Mouse (Mus musculus) hindbrain, embryonic 10.5 days (tissue): ENCODE results near the gene Ablim1. TPM values are rescaled to one million over a fixed set of nuclear protein-coding genes. Genes with fewer than 3 reads are reported as not detected.

Experiments
- DNase-seq: peaks from one replicate; pipeline ENCODE4 v3.0.0-alpha.2; 2017; ENCODE audit warnings: low spot score
- H3K27ac ChIP-seq: fragments of 300-500 bp; sonication (generic); 2 replicates; pipeline ENCODE4 v1.5.1; 2016; ENCODE audit warnings: mild to moderate bottlenecking, moderate library complexity
- H3K27me3 ChIP-seq: fragments of 300-500 bp; sonication (generic); 2 replicates; pipeline ENCODE4 v1.6.1; 2016; ENCODE audit warnings: mild to moderate bottlenecking; ENCODE audit not compliant: poor library complexity, insufficient read depth, severe bottlenecking
- H3K36me3 ChIP-seq: fragments of 300-500 bp; sonication (generic); 2 replicates; pipeline ENCODE4 v1.6.1; 2016; ENCODE audit warnings: mild to moderate bottlenecking, moderate library complexity
- H3K4me1 ChIP-seq: fragments of 300-500 bp; sonication (generic); replicated peaks from 2 replicates; pipeline ENCODE4 v1.6.1; 2016; ENCODE audit warnings: mild to moderate bottlenecking
- H3K4me3 ChIP-seq: fragments of 300-500 bp; sonication (generic); 2 replicates; pipeline ENCODE4 v1.5.1; 2016; ENCODE audit warnings: mild to moderate bottlenecking, moderate library complexity
- H3K9me3 ChIP-seq: fragments of 300-500 bp; sonication (generic); 2 replicates; pipeline ENCODE4 v1.6.1; 2016; ENCODE audit warnings: mild to moderate bottlenecking, moderate library complexity
- WGBS: fragments of 180-500 bp; shearing (Covaris S2); methylation state at CpG from one replicate; pipeline ENCODE4 v1.1.7; 2016; 5-methylcytosine and 5-hydroxymethylcytosine counted together
- polyA plus RNA-seq: library from polyadenylated mRNA; unstranded; fragments of >200 nt; fragmentation: Nextera tagmentation; extraction: Ambion mirVana; gene quantifications from 2 replicates; pipeline ENCODE4 v1.2.1, GENCODE M21; 2016

Gene Ablim1
- polyA plus RNA-seq, 1 experiment from 2014 or later, result 17.7 TPM

DNA sequence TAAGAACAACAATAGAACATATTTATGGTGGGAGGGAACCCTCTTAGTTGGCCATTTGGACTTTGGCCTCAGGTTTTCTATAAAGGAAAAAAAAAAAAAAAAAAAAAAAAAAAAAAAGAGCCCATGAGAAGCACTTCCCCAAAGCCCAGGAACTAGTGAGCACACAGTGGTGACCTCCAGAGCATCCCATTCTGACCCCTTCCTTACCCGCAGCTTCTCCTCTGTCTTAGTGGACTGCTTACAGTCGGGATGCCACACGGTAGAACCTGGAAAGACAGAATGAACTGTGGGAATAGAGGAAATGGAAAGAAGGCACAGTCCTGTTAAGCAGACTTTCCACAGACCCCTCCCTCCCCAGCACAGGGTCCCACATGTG lies 235.1 kb downstream of the Ablim1 start:
- no peaks in the 10 kb centered on the region for H3K9me3 ChIP-seq
- no peaks in the 10 kb centered on the region for H3K36me3 ChIP-seq
- peaks cover 42% of the 10 kb centered on the region for H3K4me1 ChIP-seq
- H3K27me3 ChIP-seq, result no peaks in the 10 kb centered on the region
- no peak overlapping the region for H3K27ac ChIP-seq
- 92% methylated on average over 3 of the region's 3 CpGs for WGBS
- DNase-seq, result no peak
- no peak overlapping the region for H3K4me3 ChIP-seq

DNA sequence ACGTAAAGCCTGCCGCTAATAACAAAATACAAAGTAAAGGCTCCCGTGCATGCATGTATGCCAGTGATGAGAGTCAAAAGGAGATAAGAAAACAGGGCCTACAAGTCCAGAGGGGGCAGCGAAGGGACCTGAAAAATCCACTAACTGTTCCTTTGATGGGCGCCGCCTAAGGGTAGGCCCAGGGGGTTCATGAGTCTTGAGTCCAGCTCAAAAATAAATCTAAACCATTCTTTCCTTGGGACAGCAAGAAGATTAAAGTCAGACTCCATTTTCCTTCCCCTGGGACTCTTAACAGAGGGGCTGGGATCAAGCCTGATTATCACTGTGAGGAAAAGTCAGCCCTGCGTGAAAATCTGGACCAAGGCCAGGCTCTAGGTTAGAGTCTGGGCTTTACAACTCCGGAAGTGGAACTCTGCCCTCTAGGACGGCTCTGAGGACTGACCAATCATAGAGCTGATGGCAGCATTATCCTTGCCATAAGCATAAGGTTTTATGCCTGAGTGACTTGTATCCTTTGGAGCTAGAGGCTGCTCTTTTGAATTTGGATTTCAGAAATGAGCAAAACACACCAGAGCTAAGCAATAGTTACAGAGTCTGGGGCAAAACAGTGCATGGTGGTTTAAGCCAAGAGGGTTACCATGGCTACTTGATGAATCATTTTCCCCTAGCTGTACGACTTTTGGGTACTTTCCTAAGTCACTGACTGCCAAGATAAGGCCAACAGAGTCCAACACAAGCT lies 235.7 kb downstream of the Ablim1 start:
- DNase-seq, result no peak
- WGBS, result 72% methylated on average over 10 of the region's 10 CpGs
- Histone ChIP-seq H3K4me1 (peaks cover 42% of the 10 kb centered on the region), H3K36me3 (no peaks in the 10 kb centered on the region), H3K4me3 (no peak overlapping the region), H3K27ac (peak overlapping the region; percentile 76), H3K27me3 (no peaks in the 10 kb centered on the region), H3K9me3 (no peaks in the 10 kb centered on the region)

DNA sequence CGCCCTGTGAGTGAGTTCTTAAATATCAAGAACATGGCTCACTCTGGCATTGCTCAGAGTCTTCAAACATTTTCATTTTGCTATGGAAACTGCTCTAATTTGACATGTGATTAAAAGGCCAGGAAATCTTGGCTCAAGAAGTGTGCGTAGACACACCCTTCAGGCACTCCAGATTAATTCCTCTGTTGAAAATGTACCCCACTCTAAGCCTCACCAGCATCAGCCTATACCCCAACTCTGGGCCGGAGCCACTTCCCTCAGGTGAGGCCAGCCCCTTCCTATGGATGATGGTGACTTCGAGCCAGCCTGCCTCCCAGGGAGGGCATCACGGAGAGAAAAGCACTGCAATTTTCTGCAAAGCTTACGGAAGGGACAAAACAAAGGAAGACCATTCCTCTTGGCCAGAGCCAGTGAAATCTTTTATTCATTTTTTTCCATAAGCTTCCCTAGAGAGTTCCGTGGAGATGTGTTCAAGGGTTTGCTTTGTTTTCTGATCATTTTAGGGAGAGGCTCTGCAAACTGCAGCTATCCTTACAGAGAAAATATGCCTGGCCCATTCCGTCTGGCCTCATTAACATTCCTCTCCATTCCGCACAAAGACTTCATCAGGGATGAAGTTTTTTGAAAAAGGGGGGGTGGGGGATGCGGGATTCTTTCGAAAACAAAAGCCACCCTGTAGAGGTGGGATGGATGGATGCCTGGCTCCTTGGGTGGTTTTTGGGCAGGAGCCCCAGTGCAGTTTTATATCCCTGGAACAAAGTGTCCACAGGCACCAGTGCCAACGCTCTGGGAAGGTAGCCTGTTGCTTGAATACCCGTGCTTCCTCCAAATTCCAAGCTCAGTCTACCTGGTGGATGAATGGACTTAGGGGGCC lies 236.7 kb downstream of the Ablim1 start:
- Histone ChIP-seq H3K27ac (peak overlapping the region; percentile 76), H3K9me3 (no peaks in the 10 kb centered on the region), H3K4me3 (no peak overlapping the region), H3K27me3 (no peaks in the 10 kb centered on the region), H3K4me1 (peaks cover 39% of the 10 kb centered on the region), H3K36me3 (no peaks in the 10 kb centered on the region)
- 35% methylated on average over 13 of the region's 13 CpGs for WGBS
- DNase-seq, result no peak

DNA sequence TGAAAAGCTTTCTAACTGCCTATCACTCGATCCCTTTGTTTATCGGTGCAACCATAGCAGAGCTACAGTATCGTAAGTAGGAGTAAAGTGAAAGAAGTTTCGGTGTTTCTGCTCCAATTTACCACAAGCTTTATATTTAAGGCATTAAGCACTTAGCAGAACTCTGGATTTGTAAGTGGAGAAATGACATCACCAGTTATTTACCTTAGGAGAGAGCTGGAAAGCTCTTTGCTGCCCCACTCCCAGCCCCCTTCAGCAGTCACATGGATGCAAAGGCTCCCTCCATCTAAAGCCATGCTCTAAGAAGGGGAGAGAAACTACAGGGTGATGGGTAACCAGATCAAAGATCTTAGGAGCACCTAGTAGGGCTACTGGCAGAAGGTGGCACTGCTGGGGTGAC lies 241.3 kb downstream of the Ablim1 start:
- DNase-seq, result no peak
- Histone ChIP-seq H3K4me1 (peaks cover 29% of the 10 kb centered on the region), H3K4me3 (no peak overlapping the region), H3K27ac (no peak overlapping the region), H3K36me3 (no peaks in the 10 kb centered on the region), H3K9me3 (no peaks in the 10 kb centered on the region), H3K27me3 (no peaks in the 10 kb centered on the region)
- 91% methylated on average over 4 of the region's 4 CpGs for WGBS

DNA sequence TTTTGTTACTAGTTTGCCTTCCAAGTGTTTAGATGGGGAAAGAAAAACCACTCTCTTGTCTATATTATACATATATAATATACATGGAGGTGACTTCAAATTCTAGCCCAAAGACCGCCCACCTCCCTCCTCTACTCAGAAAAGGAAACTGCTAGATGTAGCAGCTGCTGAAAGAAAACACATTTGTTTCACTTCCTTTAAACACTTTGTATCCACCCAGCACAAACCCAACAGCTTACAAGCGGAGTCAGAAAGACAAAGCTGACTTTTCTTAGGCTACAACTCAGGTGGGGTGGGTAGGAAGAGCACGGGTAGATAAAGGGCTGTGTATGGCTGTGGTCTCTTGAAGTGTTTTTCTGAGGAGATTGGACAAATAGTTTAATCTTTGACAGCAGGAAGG lies 242.0 kb downstream of the Ablim1 start:
- Histone ChIP-seq H3K27ac (no peak overlapping the region), H3K27me3 (no peaks in the 10 kb centered on the region), H3K9me3 (no peaks in the 10 kb centered on the region), H3K4me1 (peaks cover 22% of the 10 kb centered on the region), H3K36me3 (no peaks in the 10 kb centered on the region), H3K4me3 (no peak overlapping the region)
- DNase-seq, result no peak
- 76% methylated on average over 3 of the region's 3 CpGs for WGBS

DNA sequence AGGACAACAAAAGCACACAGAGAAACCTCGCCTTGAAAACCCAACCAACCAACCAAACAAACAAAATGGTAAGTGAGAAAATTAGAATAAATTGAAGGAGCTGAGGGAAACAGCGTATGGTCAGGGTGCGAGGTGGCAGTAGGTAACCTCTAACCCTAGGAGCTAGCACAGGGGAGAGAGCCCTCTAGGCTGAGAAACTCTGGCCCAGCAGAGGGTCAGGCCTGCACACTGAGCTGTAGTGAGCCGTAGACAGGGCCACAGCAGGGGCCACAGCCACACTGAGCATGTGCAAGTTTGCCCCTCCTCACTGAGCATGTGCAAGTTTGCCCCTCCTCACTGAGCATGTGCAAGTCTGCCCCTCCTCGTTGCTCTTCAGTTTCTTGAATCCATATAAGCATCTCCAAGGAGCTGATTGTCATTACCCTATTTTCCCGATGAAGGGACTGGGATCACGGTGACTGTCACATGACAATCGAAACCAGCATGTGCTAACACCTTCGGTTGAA lies 247.6 kb downstream of the Ablim1 start:
- no peak overlapping the region for H3K27ac ChIP-seq
- WGBS, result 83% methylated on average over 9 of the region's 9 CpGs
- H3K4me1 ChIP-seq, result peaks cover 6% of the 10 kb centered on the region
- H3K27me3 ChIP-seq, result no peaks in the 10 kb centered on the region
- peaks cover 6% of the 10 kb centered on the region; the same call in 1 of the 2 replicates for H3K36me3 ChIP-seq
- H3K9me3 ChIP-seq, result no peaks in the 10 kb centered on the region
- H3K4me3 ChIP-seq, result no peak overlapping the region
- DNase-seq, result no peak

DNA sequence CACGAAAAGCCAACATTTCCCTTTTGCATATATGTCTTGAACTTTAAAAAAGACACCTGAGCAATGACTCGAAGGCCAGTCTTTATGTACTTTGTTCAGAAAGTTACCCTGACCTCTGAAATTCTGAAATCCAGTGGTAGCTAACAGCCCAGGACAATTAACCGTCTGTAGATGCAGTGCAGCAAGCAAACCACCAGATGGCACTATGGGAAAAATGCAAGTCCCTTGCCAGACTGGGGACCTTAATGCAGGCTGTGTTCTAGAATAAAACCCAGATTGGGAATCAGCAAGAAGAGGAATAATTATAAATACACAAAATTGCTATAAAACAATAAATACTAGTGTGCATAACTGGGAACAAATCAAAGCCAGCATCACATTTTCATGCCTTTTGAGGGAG lies 248.4 kb downstream of the Ablim1 start:
- DNase-seq, result peak; percentile 59
- no peak overlapping the region for H3K4me3 ChIP-seq
- H3K27me3 ChIP-seq, result no peaks in the 10 kb centered on the region
- no peaks in the 10 kb centered on the region for H3K9me3 ChIP-seq
- 31% methylated on average over 3 of the region's 3 CpGs for WGBS
- no peak overlapping the region for H3K27ac ChIP-seq
- no peaks in the 10 kb centered on the region for H3K4me1 ChIP-seq
- peaks cover 6% of the 10 kb centered on the region; the same call in 1 of the 2 replicates for H3K36me3 ChIP-seq

DNA sequence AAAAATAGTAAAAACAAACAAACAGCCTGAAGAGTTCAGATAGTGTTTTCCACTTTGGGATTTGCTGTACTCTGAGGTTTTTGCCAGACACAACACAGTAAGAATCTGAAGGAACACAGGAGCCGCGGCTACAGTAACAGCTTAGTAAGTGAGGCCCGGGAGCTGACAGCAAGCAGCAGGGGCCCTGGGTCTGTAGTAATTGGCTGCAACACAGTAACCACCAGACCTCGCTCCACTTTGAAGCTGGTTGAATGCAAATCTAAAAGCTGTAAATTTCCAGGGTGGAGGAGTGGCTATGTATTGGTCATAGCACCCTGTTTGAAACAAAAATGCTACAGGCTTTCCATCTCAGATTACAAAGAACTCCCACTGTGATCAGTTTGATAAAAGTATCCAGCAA lies 252.0 kb downstream of the Ablim1 start:
- no peak overlapping the region for H3K4me3 ChIP-seq
- H3K27me3 ChIP-seq, result no peaks in the 10 kb centered on the region
- peaks cover 19% of the 10 kb centered on the region for H3K36me3 ChIP-seq
- H3K27ac ChIP-seq, result no peak overlapping the region
- WGBS, result 66% methylated on average over 4 of the region's 4 CpGs
- no peak for DNase-seq
- H3K4me1 ChIP-seq, result peaks cover 7% of the 10 kb centered on the region; the same call in 1 of the 2 replicates
- peaks cover 4% of the 10 kb centered on the region for H3K9me3 ChIP-seq

DNA sequence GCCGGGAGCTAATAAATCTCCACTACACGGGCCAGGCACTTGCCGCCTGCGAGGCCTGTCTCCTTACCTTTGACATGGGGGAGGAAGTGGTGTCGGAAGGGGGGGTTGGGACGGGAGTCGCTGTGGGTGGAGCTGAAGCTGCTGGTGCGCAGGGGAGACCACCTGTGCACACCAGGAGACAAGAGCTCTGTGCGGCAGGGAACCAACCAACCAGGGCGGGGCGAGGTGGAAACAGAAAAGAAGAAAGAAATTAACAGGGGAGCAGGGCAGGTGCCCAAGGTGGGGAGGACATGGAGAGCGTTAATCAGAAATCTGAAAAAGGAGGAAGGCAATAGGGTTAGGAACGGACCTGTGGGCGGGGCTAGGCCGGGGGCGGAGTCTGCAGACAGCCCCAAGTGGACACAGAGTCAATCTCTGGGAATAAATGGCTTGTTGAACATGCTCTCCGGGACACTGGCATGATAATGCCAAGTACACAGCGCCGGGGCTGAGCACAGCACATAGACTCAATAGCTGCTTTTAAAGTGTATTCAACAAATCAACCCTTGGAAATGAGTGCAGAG lies 255.6 kb downstream of the Ablim1 start:
- peaks cover 7% of the 10 kb centered on the region for H3K9me3 ChIP-seq
- H3K27ac ChIP-seq, result 0 out of 2 replicates have a peak overlapping the region, but pooled peaks have one; percentile 12
- no peak overlapping the region for H3K4me3 ChIP-seq
- peaks cover 7% of the 10 kb centered on the region; the same call in 1 of the 2 replicates for H3K4me1 ChIP-seq
- DNase-seq, result no peak
- 47% methylated on average over 19 of the region's 19 CpGs for WGBS
- peaks cover 21% of the 10 kb centered on the region for H3K36me3 ChIP-seq
- H3K27me3 ChIP-seq, result no peaks in the 10 kb centered on the region

DNA sequence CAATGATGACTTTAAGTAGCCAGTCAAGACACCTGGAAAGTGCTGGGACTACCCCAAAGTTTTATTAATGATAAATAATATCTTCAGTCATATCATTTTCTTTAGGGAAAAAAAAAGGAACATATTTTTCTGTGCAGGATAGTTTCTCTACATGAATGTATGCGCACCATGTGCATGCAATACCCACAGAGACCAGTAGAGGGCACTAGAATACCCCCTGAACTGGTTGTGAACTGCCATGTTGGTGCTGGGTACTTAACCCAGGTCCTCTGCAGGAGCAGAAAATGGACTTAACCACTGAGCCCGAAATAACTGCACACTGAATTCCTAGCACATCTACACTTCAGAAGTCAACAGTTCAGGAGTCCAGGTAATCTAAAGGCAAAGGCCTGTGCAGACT lies 257.2 kb downstream of the Ablim1 start:
- DNase-seq, result no peak
- Histone ChIP-seq H3K36me3 (peaks cover 15% of the 10 kb centered on the region), H3K9me3 (peaks cover 7% of the 10 kb centered on the region), H3K27ac (no peak overlapping the region), H3K27me3 (no peaks in the 10 kb centered on the region), H3K4me1 (peaks cover 7% of the 10 kb centered on the region; the same call in 1 of the 2 replicates), H3K4me3 (no peak overlapping the region)
- 97% methylated on average over 2 of the region's 2 CpGs for WGBS

DNA sequence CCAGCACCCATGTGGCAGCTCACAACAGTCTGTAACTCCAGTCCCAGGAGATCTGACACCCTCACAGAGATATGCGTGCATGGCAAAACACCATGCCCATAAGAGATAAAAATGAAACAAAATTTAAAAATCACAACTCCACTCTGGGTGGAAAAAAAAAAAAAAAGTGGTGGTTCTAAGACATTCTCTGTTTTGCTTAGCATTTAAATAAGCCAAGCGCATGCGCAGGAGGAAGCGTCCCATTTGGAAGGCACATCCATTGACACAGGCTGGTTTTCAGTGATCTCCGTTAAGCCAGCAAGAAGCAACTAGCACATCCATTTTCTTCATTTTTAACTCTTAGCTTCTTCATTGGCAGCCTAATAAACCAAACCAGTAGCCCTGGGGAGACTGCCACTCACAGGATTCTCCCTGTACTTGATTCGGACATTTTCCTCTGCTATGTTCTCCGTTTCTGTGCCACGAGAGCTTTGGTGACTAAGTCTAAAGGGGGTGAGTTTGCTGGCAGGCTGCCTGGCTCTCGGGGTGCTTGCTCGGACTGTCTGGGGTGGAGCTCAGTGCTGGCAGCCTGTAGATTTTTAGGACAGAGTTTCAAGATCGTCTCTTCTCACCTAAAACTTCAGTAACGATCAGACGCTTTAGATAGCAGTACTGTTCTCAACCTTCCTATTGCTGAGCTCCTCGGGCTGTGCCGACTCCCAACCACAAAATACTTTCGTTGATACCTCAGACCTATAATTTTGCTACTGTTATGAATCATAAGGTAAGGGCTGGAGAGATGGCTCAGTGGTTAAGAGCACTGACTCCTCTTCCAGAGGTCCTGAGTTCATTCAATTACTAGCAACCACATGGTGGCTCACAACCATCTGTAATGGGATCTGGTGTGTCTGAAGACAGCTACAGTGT lies 259.3 kb downstream of the Ablim1 start:
- H3K27me3 ChIP-seq, result no peaks in the 10 kb centered on the region
- H3K27ac ChIP-seq, result no peak overlapping the region
- peaks cover 15% of the 10 kb centered on the region for H3K36me3 ChIP-seq
- 93% methylated on average over 16 of the region's 16 CpGs for WGBS
- H3K4me3 ChIP-seq, result no peak overlapping the region
- H3K4me1 ChIP-seq, result peaks cover 10% of the 10 kb centered on the region; the same call in 1 of the 2 replicates
- H3K9me3 ChIP-seq, result peaks cover 7% of the 10 kb centered on the region
- DNase-seq, result no peak

DNA sequence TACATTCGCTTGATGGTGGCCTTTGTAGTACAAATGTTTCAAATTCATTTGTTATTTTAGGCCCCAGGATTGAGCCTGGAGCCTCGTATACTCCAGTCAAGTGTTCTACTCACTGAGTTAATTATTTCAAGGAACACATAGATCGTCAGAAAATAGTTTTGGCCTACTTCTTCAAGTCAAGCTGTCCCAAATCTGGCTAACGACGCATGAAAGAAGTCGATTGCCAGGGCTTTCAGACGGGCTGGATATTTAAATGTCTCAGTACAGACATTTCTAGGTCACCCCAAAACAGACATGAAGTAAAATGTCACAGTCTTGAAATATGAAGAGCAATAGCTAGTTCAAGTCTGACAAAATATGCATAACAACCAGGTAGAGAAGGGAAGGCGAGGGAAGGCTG lies 261.8 kb downstream of the Ablim1 start:
- Histone ChIP-seq H3K4me1 (peaks cover 12% of the 10 kb centered on the region), H3K36me3 (peaks cover 5% of the 10 kb centered on the region), H3K27ac (no peak overlapping the region), H3K4me3 (no peak overlapping the region), H3K9me3 (peaks cover 5% of the 10 kb centered on the region), H3K27me3 (no peaks in the 10 kb centered on the region)
- WGBS, result 89% methylated on average over 8 of the region's 8 CpGs
- DNase-seq, result no peak
